Mouse (Mus musculus): ENCODE data around the gene Fcgr3.

- TF ChIP-seq CTCF (IDR thresholded peaks at IDR 0.05; ENCODE audit: control insufficient read depth, insufficient read depth, low read length) (no peak), POLR2A (IDR thresholded peaks at IDR 0.05; ENCODE audit: borderline replicate concordance, control insufficient read depth, low read depth, low read length) (no peak)
Measured at GRCm38 (mm10) chr1:171049263-171049662, 15.5 kb downstream of the Fcgr3 start.
